Mouse (Mus musculus) yolk sac, embryonic 10.5 days (tissue): Measurements from ENCODE around the gene Plxna2.
A peak's percentile ranks its signal among the peaks of the same experiment; 100 is the strongest.

ENCODE experiments used
- DNase-seq: peaks from one replicate; pipeline ENCODE4 v3.0.0-alpha.2; 2017; ENCODE audit warnings: low spot score

The Plxna2 gene

DNA sequence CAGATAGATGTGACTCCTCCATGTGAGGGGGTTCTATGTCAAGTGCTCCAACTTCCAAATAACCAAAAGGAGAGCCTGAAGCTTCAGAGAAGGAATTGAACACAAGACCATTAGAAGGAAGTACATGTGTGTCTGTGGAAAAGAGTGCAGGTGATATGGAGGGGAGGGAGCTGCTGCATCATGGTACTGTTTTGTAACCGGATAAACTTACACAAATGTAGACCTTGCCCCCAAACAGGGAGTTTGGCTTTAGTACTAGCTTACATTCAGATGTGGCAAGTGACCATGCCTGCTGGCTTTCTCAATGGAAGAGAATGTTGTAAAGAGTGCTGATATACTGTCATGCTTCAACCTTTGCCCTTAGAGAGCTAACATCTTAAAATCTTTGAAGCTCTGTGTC lies 150.8 kb downstream of the Plxna2 start:
- DNase-seq = no peak

DNA sequence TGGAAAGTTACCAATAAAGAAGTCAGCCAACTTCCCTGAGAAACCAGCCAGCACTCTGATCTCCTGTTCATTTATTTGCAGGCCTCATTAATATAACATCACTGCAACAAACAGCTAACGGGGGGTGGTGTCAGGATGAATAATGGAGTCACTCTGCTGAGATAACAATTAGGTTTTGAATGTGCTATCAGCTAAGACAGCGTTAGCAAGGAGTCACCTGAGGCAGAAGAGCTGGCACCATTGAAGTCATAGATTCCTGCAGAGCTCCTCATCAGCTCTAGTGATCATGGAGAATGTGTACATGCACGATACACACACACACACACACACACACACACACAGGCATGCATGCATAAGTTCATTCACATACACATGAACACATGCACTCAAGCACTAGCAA lies 154.0 kb downstream of the Plxna2 start:
- no peak for DNase-seq

DNA sequence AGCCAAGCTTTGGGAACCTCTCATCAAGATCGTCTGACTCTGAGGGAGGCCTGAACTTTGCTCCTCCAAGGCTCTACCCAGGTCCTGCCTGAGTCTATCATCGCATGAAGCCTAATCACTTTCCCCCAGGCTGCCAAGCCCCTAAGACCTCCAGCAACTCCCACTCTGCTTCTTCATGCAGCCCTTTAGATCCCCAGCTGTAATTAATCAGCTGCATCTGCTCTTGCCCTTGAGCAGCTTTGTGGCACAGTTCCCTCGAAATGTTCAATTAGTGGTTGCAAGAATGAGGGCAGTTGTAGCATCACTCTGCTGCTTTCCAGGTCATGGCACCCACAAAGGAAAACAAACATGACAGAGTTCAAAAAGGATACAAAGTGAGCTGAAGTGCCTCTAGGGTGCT lies 155.9 kb downstream of the Plxna2 start:
- no peak for DNase-seq

DNA sequence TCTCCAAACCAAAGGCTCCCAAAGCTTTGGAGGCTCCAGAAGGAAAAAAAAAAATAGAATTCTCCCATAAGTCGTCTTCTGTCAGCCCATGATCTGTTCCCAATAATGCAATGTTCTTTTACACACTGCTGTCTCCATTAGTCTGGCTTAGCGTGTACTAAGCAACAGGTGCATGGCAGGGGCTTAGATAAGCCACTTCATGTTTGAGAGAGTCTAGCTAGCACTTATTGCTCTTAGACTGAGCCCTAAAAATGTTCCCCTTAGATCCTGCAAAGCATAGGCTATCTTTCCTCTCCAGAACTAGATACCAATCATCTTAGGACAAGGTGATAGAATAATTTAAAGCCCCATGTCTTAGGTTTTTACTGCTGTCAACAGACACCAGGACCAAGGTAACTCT lies 156.3 kb downstream of the Plxna2 start:
- DNase-seq = no peak

DNA sequence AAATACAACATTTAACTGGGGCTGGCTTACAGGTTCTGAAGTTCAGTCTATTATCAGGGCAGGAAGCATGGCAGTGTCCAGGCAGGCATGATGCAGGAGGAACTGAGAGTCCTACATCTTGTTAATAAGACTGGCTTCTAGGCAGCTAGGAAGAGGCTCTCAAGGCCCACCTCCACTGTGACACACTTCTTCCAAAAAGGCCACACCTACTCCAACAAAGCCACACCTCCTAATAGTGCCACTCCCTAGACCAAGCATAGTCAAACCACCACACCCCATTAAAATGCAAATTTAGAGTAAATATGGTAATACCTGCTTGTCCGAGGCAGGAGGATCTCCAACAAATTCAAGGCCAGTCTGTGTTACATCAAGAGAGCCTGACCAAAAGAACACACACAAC lies 156.7 kb downstream of the Plxna2 start:
- no peak for DNase-seq

DNA sequence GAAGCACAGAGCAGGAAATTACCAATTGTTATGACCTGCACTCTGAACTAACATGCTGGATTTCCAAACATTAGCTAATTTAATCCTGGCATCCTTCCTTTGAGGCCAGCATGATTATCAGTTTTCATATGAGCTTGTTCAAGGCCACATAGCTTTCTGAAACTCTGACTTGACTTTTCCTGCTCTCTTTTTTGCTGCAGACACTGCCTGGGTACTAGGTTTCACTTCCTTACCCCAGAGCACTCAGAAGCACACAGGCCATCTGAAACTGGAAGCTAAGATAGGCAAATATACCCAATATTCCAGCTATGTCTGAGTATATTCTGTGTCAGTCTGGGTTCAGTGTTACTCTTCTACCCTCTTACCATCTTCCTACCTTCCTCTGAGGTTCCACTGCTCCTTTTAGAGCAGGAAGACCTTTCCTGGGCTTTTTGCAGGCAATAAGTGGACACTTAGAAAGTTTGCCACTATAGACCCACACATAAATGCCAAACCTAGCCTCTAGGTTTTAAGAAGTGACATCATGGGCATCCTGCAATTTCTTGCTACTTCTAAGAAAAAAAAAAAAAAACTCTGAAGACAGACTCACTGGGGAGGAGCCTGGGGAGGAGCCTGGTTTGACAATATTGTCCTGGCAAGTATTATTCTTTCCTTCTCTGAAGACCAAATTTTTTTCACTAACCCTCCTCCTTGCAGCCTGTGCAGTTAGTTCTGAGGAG lies 157.8 kb downstream of the Plxna2 start:
- DNase-seq = no peak

DNA sequence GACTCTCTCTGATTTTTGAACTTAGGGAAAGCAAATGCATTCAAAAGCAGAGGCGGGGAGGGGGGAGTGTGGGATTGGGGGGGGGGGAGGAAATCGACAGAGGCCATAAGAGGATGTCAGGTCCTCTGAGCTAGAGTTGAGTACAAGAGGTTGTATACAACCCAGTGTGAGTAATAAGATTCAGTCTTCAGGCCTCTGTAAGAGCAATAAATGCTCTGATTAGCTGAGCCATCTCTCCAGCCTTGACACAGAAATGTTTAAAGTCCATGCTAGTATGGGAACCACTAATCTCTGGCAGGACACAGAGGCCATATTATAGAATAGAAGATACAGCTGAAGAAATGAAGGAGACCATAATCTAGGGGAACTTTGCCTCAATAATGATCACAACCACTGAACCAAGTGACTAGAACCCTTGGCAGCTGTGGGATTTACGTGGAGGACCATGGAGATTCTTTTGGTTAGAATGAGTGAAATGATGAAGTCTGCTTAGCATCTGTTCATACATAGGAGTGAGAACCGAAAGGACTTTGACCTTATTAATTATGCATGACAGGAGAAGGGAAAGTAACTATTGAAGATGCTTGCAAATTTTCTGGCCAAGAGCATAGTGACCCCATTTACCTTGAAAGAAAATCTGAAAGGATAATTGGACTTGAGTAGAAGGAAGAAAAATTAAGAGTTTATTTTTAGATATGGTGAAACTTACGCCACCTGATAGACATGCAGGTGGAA lies 158.7 kb downstream of the Plxna2 start:
- DNase-seq = no peak

DNA sequence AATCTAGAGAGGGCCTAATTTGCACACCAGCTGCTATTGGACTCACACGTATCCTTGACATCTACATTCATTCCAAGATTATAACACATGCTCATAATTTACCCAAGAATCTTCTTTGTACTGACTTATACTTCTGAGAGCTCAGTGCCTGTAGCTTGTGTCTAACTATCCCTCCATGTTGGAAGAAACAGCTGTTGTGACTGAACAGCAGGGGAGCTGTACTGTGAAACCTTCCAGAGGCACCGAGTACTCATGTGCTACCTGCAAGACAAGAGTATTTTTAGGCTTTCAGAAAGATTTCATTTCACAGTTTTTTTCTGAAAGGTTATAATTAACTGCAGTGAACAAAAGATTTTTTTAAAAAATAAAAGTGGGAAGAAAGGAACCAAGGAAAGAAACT lies 159.6 kb downstream of the Plxna2 start:
- DNase-seq = no peak

DNA sequence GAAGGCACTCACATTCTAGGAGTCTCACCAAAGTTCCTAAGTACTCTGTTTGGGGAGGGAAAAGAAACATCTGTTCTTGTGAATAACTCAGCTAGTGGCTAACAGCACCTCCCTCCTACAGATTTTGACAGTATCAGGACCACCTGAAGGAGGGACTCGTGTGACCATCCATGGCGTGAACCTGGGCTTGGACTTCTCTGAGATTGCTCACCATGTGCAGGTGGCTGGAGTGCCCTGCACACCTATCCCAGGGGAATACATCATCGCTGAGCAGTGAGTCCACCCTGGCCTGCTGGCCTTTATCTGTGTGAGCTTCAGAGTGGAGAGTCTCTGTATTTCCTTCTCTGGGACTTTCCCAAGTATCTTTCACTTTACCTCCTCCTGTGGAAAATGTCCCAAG lies 162.4 kb downstream of the Plxna2 start:
- no peak for DNase-seq

DNA sequence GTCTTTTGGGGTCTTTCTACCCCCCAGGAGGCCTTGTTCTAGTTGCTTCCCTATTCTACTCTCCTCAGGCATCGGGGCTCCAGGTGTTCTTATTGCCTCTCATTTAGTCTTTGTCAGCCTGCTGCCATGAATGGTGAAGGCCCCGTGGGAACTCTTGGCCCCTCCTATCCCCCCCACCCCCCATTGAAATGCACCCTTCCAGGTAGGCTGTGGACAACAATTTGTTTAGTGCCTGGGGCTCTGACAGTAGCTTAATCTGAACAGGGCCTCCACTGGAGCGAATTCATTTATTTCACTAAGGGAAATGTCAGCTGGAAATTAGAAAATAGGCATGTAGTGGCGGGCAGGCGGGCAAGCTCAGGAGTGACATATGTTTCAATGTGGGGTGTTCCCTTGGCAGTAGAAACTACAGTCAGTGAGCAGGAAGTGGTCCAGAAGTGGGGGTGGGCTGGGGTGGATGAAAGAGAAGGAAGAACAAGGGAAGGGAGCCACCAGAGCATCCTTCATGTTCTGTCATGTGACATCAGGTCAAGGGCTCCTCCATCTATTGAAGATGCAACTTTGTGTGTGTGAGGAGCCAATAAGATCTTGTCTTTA lies 162.9 kb downstream of the Plxna2 start:
- DNase-seq = no peak

DNA sequence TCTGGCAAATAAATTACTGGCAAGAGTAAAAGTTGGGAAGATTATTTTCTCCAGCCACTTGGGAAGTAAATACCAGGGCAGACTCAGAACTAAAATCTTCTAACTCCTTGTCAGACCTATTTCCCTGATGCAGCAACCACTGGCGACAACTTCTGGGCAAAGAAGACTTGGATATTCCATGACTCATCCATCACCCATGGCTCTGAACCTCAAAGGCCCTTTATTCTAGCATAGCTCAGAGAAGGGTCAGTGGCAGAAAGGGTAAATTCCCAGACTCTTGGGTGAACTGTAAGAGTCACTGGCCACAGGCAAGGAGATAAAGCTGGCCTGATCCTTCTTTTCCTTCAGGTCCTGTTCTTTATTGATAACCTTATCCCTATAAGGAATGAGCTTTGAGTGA lies 163.5 kb downstream of the Plxna2 start:
- DNase-seq = no peak

DNA sequence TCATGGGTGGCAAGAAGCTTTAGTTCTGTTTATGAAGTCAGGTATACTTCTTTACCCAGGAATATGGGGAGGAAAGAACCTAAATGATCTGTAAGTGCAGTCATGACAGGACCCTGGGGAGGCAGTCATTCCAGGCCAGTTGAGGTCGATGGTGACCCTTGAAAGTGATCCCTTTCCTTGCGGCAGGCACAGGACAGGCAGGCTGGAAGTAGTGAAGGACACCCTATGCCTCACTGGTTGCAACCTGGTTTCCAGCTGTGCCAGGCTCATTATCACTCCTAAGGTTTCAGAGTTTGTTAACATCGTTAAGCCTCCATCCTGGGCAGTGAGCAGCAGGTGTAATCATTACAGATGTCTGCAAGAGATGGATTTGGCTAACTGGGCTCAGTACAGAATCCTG lies 164.3 kb downstream of the Plxna2 start:
- DNase-seq = no peak

DNA sequence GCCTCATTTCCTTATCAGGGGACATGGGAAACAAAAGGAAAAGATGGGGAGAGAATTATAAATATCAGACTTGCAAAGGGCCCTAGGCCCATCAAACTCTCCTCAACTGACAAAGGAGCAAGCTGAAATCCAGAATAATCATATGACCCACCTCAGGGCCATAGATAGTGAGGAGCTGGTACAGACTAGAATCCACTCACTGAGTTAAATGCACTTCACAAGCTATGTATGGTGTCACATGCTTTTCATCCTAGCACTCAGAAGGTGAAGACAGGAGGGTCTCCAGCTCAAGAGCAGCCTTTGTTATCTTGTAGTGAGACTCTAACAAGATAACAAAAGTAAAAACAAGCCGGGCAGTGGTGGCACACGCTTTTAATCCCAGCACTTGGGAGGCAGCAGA lies 169.6 kb downstream of the Plxna2 start:
- DNase-seq = no peak

DNA sequence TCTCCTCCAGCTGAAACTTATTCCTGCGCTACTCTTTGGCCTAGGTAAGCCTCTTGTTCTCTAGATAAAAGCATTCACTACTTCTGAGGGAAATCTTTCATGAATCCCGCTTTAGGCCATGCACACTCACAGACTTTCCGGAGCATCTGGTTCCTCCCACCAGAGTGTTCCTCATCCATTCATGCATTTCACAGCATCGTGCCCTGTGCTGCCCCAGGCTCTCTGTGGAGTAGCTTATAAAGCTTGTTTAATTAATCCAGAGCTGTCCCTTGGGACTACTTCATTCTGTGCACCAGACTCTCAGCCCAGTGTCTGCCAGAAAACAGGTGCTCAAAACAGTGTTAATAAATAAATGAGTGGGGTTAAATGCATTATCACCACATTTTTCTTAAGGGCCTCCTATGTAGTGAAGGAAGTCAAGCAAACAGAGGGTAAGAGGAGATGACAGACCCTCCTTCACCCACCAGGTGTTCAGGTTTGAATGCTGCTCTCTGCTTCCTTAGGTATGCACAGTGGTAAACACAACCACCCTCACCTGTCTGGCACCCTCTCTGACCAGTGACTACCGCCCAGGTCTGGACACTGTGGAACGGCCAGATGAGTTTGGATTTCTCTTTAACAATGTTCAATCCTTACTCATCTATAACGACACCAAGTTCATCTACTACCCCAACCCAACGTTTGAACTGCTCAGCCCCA lies 175.4 kb downstream of the Plxna2 start:
- DNase-seq = no peak

DNA sequence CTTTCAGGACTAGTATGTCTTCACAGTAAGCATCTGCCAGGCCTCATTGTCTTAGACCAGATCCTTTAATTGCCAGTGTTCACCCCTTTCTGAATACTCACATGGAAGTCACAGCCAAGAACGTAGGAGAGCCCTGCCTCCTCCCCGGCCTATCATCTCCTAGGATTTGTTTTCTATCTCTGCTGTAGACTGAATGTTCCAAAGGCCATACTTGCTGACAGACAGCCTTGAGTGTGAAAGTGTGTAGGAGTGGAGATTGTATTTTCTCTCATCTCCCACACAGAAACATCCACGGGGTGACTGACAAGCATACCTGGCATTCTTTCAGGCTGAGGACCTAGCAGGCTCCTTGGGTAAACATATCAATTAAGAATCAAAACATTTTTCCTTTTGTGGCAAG lies 177.3 kb downstream of the Plxna2 start:
- DNase-seq = no peak

DNA sequence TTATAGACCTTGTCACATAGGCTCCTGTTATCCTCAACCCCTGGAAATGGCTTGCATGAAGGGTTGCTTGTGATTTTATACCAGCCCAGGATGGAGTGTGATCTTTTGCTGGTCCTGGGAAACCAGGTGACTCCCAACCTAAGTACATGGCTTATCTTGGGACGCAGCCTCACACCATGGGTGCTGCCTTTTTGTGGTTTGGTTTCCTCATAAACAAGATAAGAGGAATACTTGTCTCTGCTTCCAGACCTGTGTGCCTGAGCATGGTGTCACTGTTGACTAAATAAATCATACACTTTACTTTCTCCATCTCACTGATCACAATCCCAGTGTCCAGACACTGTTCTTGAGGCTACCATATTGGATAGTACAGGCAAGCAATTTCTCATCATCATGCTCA lies 179.8 kb downstream of the Plxna2 start:
- no peak for DNase-seq

DNA sequence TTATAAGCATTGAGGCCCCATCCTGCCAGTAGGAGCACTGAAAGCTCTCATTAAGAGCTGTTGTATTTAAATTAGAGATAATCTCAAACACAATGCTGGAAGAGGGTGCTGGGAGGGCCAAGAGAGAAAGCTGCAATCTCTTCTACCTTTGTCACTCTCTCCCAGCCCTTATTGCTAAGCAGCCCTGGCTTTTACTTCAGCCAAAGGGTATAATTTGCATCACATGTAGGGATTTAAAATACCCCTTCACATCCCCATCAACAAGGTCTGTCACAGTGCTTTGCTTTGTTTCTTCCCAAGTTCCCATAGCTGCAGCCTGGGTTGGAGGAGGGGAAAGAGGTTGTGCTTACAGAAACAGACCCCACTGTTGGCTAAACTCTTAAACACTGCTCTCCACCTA lies 180.5 kb downstream of the Plxna2 start:
- DNase-seq = no peak

DNA sequence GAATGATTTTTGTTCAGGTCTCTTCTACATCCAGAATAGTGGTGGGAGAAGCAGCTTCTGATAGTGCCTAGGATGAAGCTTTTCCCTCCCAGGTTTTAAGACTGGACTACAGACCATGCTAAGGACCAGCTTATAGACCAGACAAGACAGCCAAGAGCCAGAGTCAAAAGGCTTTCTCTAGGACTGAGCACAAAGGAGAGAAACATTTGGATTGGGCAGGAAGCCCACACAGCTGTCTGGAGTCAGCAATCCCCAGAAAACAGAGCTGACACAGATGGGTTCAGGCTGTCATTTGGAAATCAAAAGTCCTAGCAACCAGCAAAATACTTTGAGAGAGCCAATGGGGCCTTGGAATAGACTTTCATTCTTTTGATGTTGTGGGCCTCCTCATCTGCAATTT lies 190.2 kb downstream of the Plxna2 start:
- no peak for DNase-seq

DNA sequence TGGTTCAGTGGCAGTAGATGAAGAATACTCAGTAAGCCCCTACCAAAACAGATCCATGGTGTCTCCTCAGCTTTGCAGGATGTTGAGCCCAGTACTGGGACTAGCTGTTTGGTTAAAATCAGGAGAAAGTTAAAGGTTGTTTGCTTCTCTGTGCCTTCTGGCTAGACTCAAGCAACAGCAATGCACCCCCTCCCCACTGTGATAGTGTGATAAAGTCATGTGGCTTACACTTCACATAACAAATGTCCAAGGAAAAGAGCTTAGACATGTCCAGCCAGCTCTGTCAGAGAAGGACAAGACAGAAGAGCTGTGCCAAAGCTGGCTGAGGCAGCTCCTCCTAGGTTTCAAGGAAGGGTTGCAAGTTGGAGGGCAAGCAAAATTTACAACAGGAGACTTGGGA lies 190.7 kb downstream of the Plxna2 start:
- DNase-seq = no peak

DNA sequence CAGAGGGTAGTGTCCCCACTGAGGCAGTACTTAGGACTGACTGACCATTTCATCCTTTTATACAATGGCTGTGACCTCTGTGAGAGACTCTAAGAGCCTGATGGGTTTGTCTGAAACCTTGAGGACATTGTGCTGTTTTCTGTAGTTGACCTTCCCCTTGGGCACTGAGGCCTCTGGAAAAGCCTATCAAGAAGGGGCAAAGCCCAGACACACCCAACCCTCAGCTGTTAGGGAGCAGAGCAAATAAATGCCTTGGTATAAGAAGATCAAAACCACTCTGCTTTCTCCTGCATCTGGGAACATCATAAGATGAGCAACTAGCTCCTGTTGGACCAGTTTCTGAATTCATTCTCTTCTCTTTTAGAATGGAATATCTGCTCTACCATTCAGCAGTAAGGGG lies 191.6 kb downstream of the Plxna2 start:
- no peak for DNase-seq

DNA sequence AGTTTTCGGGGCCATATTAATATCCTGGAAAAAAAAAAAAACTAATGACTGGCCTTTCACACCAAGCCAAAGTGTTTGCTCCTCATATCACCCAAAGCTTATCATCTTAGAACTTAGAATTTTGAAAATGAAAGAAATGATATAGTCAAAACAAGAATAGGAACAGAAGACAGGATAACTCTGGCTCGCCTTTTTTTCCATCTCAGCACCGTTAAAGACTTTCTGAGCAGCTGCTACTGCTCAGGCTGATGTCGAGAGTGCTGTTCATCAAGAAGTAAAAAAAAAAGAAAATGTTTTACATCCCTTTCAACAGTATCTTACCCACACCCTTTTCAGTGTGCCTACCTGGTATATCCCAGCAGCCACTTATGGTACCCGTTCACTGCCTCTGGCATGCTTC lies 196.2 kb downstream of the Plxna2 start:
- no peak for DNase-seq

DNA sequence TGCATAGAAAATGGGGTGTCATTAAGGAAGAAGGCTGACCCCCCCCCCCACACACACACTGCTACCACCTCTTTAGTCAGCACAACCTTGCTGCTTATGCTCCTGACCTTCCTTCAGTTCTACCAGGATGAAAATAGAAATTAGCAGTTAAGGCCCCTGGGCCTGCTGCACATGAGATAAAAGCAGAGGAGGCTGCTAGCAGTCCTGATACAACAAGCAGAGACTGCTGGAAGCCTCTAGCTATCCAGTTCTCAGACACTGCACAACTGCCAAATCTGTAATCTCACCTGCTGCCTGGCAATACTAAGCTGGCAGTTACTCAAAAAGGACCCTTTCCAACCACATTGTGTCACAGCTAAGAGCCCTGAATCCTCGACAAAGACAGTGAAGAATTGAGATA lies 197.5 kb downstream of the Plxna2 start:
- DNase-seq = no peak

DNA sequence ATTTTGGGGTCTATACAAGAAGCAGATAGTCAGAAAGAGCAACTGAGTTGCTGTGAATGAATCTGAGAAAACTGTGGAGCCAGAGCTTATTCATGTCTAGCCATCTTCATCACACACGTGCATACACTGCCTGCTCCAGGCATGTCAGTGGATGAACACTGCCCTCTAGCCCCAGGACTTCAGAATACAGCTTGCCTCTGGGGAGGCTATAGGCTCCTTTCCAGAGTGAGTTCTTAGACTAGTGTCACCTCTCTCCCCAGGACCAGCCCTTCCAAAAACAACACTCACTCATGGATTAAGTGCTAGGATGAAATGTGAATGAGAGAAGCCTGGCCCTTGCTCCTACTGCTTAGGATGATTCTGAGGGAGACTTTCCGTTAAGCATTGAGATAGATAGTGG lies 198.9 kb downstream of the Plxna2 start:
- peak; percentile 37 for DNase-seq
